7 mouse cellular contexts compared by ENCODE assay signal in genomic region chr2:27538455-27539330, GRCm38 (mm10). TPM values are rescaled to one million over a fixed set of nuclear protein-coding genes. Genes with fewer than 3 reads are reported as not detected.
A peak's percentile ranks its signal among the peaks of the same experiment; 100 is the strongest.
DNase-seq lines count a peak whose midpoint lies in the region; ATAC-seq and TF ChIP-seq lines count a peak whose summit lies in the region.
"Not testable (repeated sequence)": the region's sequence is repeated elsewhere in the genome, so short reads cannot be mapped to it uniquely, and the experiment has no call there.

No protein-coding gene starts in this region.

- peak overlapping the region; percentile 40 for H3K9ac ChIP-seq in forebrain, embryonic 13.5 days
- not testable (repeated sequence) for H3K9ac ChIP-seq in heart, embryonic 15.5 days; intestine, embryonic 15.5 days; limb, embryonic 12.5 days (replicated peaks); lung, embryonic 15.5 days

- not testable (repeated sequence) for H3ac ChIP-seq in myocyte (ENCODE audit: control insufficient read depth, insufficient read length)

- H3K27me3 ChIP-seq in forebrain, embryonic 13.5 days; heart, embryonic 15.5 days; intestine, embryonic 15.5 days (replicated peaks); limb, embryonic 12.5 days; lung, embryonic 15.5 days; myocyte (ENCODE audit: control insufficient read depth, insufficient read depth, insufficient read length): not testable (repeated sequence)

- not testable (repeated sequence) for H3K9me3 ChIP-seq in forebrain, embryonic 13.5 days (replicated peaks); heart, embryonic 15.5 days (replicated peaks); intestine, embryonic 15.5 days; limb, embryonic 12.5 days; lung, embryonic 15.5 days

- TF ChIP-seq POLR2A in myocyte (IDR thresholded peaks at IDR 0.05; ENCODE audit: insufficient read length, low read depth), result not testable (repeated sequence)

- H3K27ac ChIP-seq in forebrain, embryonic 13.5 days, result peak overlapping the region; percentile 89
- peak overlapping the region; percentile 90 for H3K27ac ChIP-seq in heart, embryonic 15.5 days
- peak overlapping the region; percentile 48; the same call in 1 of the 2 replicates for H3K27ac ChIP-seq in intestine, embryonic 15.5 days
- H3K27ac ChIP-seq in limb, embryonic 12.5 days, result peak overlapping the region; percentile 82
- H3K27ac ChIP-seq in lung, embryonic 15.5 days, result peak overlapping the region; percentile 85; the same call in 1 of the 2 replicates

- DNase-seq in NIH3T3 (ENCODE audit: low read depth), result peak; percentile 50

- peak overlapping the region; percentile 45 for H3K4me2 ChIP-seq in forebrain, embryonic 13.5 days
- H3K4me2 ChIP-seq in heart, embryonic 15.5 days, result peak overlapping the region; percentile 41; the same call in 1 of the 2 replicates
- peak overlapping the region; percentile 15 for H3K4me2 ChIP-seq in intestine, embryonic 15.5 days (replicated peaks)
- peak overlapping the region; percentile 67 for H3K4me2 ChIP-seq in limb, embryonic 12.5 days
- peak overlapping the region; percentile 73 for H3K4me2 ChIP-seq in lung, embryonic 15.5 days
- H3K4me2 ChIP-seq in myocyte (ENCODE audit: low read depth), result peak overlapping the region; percentile 54

- not testable (repeated sequence) for ATAC-seq in forebrain, embryonic 13.5 days; heart, embryonic 15.5 days (replicated peaks; ENCODE audit: insufficient number of reproducible peaks, insufficient read depth, low FRiP score, low read depth); intestine, embryonic 15.5 days; limb, embryonic 12.5 days (ENCODE audit: insufficient number of reproducible peaks, insufficient read depth, low FRiP score, low TSS enrichment, low read depth); lung, embryonic 15.5 days (ENCODE audit: borderline replicate concordance, extremely low read depth, low FRiP score, low TSS enrichment)

- not testable (repeated sequence) for H3K79me2 ChIP-seq in myocyte (ENCODE audit: control insufficient read depth, insufficient read depth)

- peaks cover 33% of the 10 kb centered on the region for H3K36me3 ChIP-seq in forebrain, embryonic 13.5 days (ENCODE audit: poor library complexity, severe bottlenecking)
- peaks cover 29% of the 10 kb centered on the region for H3K36me3 ChIP-seq in heart, embryonic 15.5 days
- H3K36me3 ChIP-seq in intestine, embryonic 15.5 days, result peaks cover 23% of the 10 kb centered on the region
- peaks cover 39% of the 10 kb centered on the region for H3K36me3 ChIP-seq in limb, embryonic 12.5 days
- peaks cover 35% of the 10 kb centered on the region for H3K36me3 ChIP-seq in lung, embryonic 15.5 days
- H3K36me3 ChIP-seq in myocyte (ENCODE audit: control insufficient read depth, insufficient read depth), result peaks cover 16% of the 10 kb centered on the region

- WGBS in forebrain, embryonic 13.5 days, result 67% methylated on average over 5 of the region's 5 CpGs
- WGBS in heart, embryonic 15.5 days, result 66% methylated on average over 5 of the region's 5 CpGs
- WGBS in intestine, embryonic 15.5 days, result 61% methylated on average over 5 of the region's 5 CpGs
- WGBS in limb, embryonic 12.5 days, result 71% methylated on average over 5 of the region's 5 CpGs
- 61% methylated on average over 5 of the region's 5 CpGs for WGBS in lung, embryonic 15.5 days

- H3K4me1 ChIP-seq in forebrain, embryonic 13.5 days, result peaks cover 16% of the 10 kb centered on the region
- H3K4me1 ChIP-seq in heart, embryonic 15.5 days (replicated peaks), result peaks cover 17% of the 10 kb centered on the region
- peaks cover 12% of the 10 kb centered on the region; the same call in 1 of the 2 replicates for H3K4me1 ChIP-seq in intestine, embryonic 15.5 days (replicated peaks)
- peaks cover 16% of the 10 kb centered on the region for H3K4me1 ChIP-seq in limb, embryonic 12.5 days (replicated peaks)
- H3K4me1 ChIP-seq in lung, embryonic 15.5 days, result peaks cover 15% of the 10 kb centered on the region

- not testable (repeated sequence) for H3K4me3 ChIP-seq in forebrain, embryonic 13.5 days; heart, embryonic 15.5 days; intestine, embryonic 15.5 days (replicated peaks); lung, embryonic 15.5 days; myocyte
- H3K4me3 ChIP-seq in limb, embryonic 12.5 days (replicated peaks), result peak overlapping the region; percentile 43; the same call in 1 of the 2 replicates

RNA-seq across cellular contexts. Expression of gene Wdr5, which starts 23.7 kb away (rescaled TPM):
- 54.0 and 59.1 TPM in 2 replicates for polyA plus RNA-seq in forebrain, embryonic 13.5 days (2015; fragmentation: Nextera tagmentation; extraction: Ambion mirVana)
- polyA plus RNA-seq in heart, embryonic 15.5 days (2015; fragmentation: Nextera tagmentation; extraction: Ambion mirVana), result 26.7 and 34.0 TPM in 2 replicates
- 49.6 and 50.2 TPM in 2 replicates for polyA plus RNA-seq in intestine, embryonic 15.5 days (2015; fragmentation: Nextera tagmentation; extraction: Ambion mirVana)
- 72.1 and 73.5 TPM in 2 replicates for polyA plus RNA-seq in limb, embryonic 12.5 days (2016; fragmentation: Nextera tagmentation; extraction: Ambion mirVana)
- polyA plus RNA-seq in lung, embryonic 15.5 days (2015; fragmentation: Nextera tagmentation; extraction: Ambion mirVana), result 60.4 and 61.2 TPM in 2 replicates
- 34.8 TPM for polyA plus RNA-seq in myocyte (2012; fragmentation: generic; extraction: Trizol)

RNA-seq across cellular contexts. Expression of gene Brd3, which starts 31.2 kb away (rescaled TPM):
- polyA plus RNA-seq in forebrain, embryonic 13.5 days (2015; fragmentation: Nextera tagmentation; extraction: Ambion mirVana), result 140 and 149 TPM in 2 replicates
- 52.9 and 65.0 TPM in 2 replicates for polyA plus RNA-seq in heart, embryonic 15.5 days (2015; fragmentation: Nextera tagmentation; extraction: Ambion mirVana)
- 85.7 and 91.2 TPM in 2 replicates for polyA plus RNA-seq in intestine, embryonic 15.5 days (2015; fragmentation: Nextera tagmentation; extraction: Ambion mirVana)
- polyA plus RNA-seq in limb, embryonic 12.5 days (2016; fragmentation: Nextera tagmentation; extraction: Ambion mirVana), result 128 and 152 TPM in 2 replicates
- polyA plus RNA-seq in lung, embryonic 15.5 days (2015; fragmentation: Nextera tagmentation; extraction: Ambion mirVana), result 89.1 and 90.0 TPM in 2 replicates
- 26.8 TPM for polyA plus RNA-seq in myocyte (2012; fragmentation: generic; extraction: Trizol)

Comparison
In these comparisons a context has a peak if more than half of its experiments do, and no peak if none do; other contexts are left out.
1. H3K4me2 ChIP-seq: peak in every context shown above with its lines; median percentile 73 in lung, embryonic 15.5 days; 67 in limb, embryonic 12.5 days; 54 in myocyte; 45 in forebrain, embryonic 13.5 days; 41 in heart, embryonic 15.5 days; 15 in intestine, embryonic 15.5 days.